Mouse (Mus musculus) embryonic facial prominence, embryonic 12.5 days (tissue): ENCODE results near the gene Taar7d. TPM values are rescaled to one million over a fixed set of nuclear protein-coding genes. Genes with fewer than 3 reads are reported as not detected.

Experiments used
- ATAC-seq: fragments of 200-750 bp; cut with Nextera tagmentation; 2 replicates; pipeline ENCODE4 v1.8.0; 2017; ENCODE audit not compliant: insufficient number of reproducible peaks, insufficient read depth, low FRiP score, low TSS enrichment
- H3K27ac ChIP-seq: fragments of 300-500 bp; sonication (generic); 2 replicates; pipeline ENCODE4 v1.5.1; 2016; ENCODE audit warnings: mild to moderate bottlenecking
- H3K27me3 ChIP-seq: fragments of 300-500 bp; sonication (generic); 2 replicates; pipeline ENCODE4 v1.6.1; 2016; ENCODE audit warnings: mild to moderate bottlenecking, moderate library complexity
- H3K36me3 ChIP-seq: fragments of 300-500 bp; sonication (generic); 2 replicates; pipeline ENCODE4 v1.6.1; 2016; ENCODE audit warnings: mild to moderate bottlenecking
- H3K4me1 ChIP-seq: fragments of 300-500 bp; sonication (generic); 2 replicates; pipeline ENCODE4 v1.6.1; 2016
- H3K4me2 ChIP-seq: fragments of 300-500 bp; sonication (generic); replicated peaks from 2 replicates; pipeline ENCODE4 v1.6.1; 2016; ENCODE audit warnings: mild to moderate bottlenecking, moderate library complexity
- H3K4me3 ChIP-seq: fragments of 300-500 bp; sonication (generic); 2 replicates; pipeline ENCODE4 v1.5.1; 2016; ENCODE audit warnings: mild to moderate bottlenecking
- H3K9ac ChIP-seq: fragments of 300-500 bp; sonication (generic); 2 replicates; pipeline ENCODE4 v1.6.1; 2016; ENCODE audit warnings: mild to moderate bottlenecking, moderate library complexity
- H3K9me3 ChIP-seq: fragments of 300-500 bp; sonication (generic); 2 replicates; pipeline ENCODE4 v1.6.1; 2016; ENCODE audit warnings: mild to moderate bottlenecking, moderate library complexity
- WGBS: fragments of 180-500 bp; shearing (Covaris S2); methylation state at CpG from one replicate; pipeline ENCODE4 v1.1.7; 2016; 5-methylcytosine and 5-hydroxymethylcytosine counted together
- polyA plus RNA-seq: library from polyadenylated mRNA; unstranded; fragments of >200 nt; fragmentation: Nextera tagmentation; extraction: Ambion mirVana; gene quantifications from 2 replicates; pipeline ENCODE4 v1.2.1, GENCODE M21; 2016

Gene Taar7d
- polyA plus RNA-seq = not detected in 2 replicates

- Histone ChIP-seq H3K4me1 (no peaks in the 10 kb centered on the region), H3K27ac (no peak within 1 kb of the TSS), H3K9me3 (no peaks in the 10 kb centered on the region), H3K4me2 (no peak within 1 kb of the TSS), H3K27me3 (no peaks in the 10 kb centered on the region), H3K4me3 (no peak within 1 kb of the TSS), H3K36me3 (no peaks in the 10 kb centered on the region), H3K9ac (no peak within 1 kb of the TSS)
- no peak for ATAC-seq
Measured at GRCm38 (mm10) chr10:24026922-24027321, at the start of gene Taar7d. Gene Taar7d (plus strand): TSS chr10:24027222.

GRCm38 (mm10) chr10:23977958-23978357 is 49.1 kb upstream of the Taar7d start:
- 38% methylated on average over 4 of the region's 4 CpGs for WGBS
- no peak overlapping the region for H3K4me2 ChIP-seq
- H3K9ac ChIP-seq = no peak overlapping the region

GRCm38 (mm10) chr10:23978901-23979705 is 47.9 kb upstream of the Taar7d start:
- Histone ChIP-seq H3K36me3 (no peaks in the 10 kb centered on the region), H3K27me3 (0 out of 2 replicates have a peak, but pooled peaks cover 4% of the 10 kb centered on the region), H3K9me3 (no peaks in the 10 kb centered on the region), H3K4me3 (no peak overlapping the region), H3K9ac (no peak overlapping the region), H3K4me2 (no peak overlapping the region), H3K4me1 (no peaks in the 10 kb centered on the region), H3K27ac (no peak overlapping the region)
- ATAC-seq = no peak; the same call in 1 of the 2 replicates
- 43% methylated on average over 16 of the region's 16 CpGs for WGBS

More at GRCm38 (mm10) chr10:23977958-23978357, 49.1 kb upstream of the Taar7d start:
- no peak overlapping the region for H3K4me3 ChIP-seq
- H3K4me1 ChIP-seq = no peaks in the 10 kb centered on the region
- no peak for ATAC-seq
- no peak overlapping the region for H3K27ac ChIP-seq
- 0 out of 2 replicates have a peak, but pooled peaks cover 4% of the 10 kb centered on the region for H3K27me3 ChIP-seq
- H3K9me3 ChIP-seq = no peaks in the 10 kb centered on the region
- H3K36me3 ChIP-seq = no peaks in the 10 kb centered on the region

GRCm38 (mm10) chr10:23985546-23985945 is 41.5 kb upstream of the Taar7d start, which contains the start of gene Taar6:
Gene Taar6 (minus strand): TSS chr10:23985646.
- Histone ChIP-seq H3K9ac (no peak within 1 kb of the TSS), H3K27ac (no peak within 1 kb of the TSS), H3K36me3 (no peaks in the 10 kb centered on the region), H3K27me3 (no peaks in the 10 kb centered on the region), H3K4me3 (no peak within 1 kb of the TSS), H3K4me1 (no peaks in the 10 kb centered on the region), H3K4me2 (no peak within 1 kb of the TSS), H3K9me3 (no peaks in the 10 kb centered on the region)
- 72% methylated on average over 8 of the region's 8 CpGs for WGBS
- ATAC-seq = no peak

GRCm38 (mm10) chr10:23986419-23986818 is 40.6 kb upstream of the Taar7d start:
- no peak overlapping the region for H3K9ac ChIP-seq
- no peaks in the 10 kb centered on the region for H3K4me1 ChIP-seq
- no peak overlapping the region for H3K27ac ChIP-seq
- no peaks in the 10 kb centered on the region for H3K9me3 ChIP-seq
- no peak for ATAC-seq
- WGBS = 75% methylated on average over 5 of the region's 5 CpGs
- no peak overlapping the region for H3K4me2 ChIP-seq
- no peak overlapping the region for H3K4me3 ChIP-seq
- H3K36me3 ChIP-seq = no peaks in the 10 kb centered on the region
- H3K27me3 ChIP-seq = no peaks in the 10 kb centered on the region

- Histone ChIP-seq H3K27ac (no peak within 1 kb of the TSS), H3K27me3 (no peaks in the 10 kb centered on the region), H3K4me1 (no peaks in the 10 kb centered on the region), H3K9me3 (no peaks in the 10 kb centered on the region), H3K4me2 (no peak within 1 kb of the TSS), H3K9ac (no peak within 1 kb of the TSS), H3K4me3 (no peak within 1 kb of the TSS), H3K36me3 (no peaks in the 10 kb centered on the region)
- 90% methylated on average over 3 of the region's 3 CpGs for WGBS
- no peak for ATAC-seq
Measured at GRCm38 (mm10) chr10:23993381-23993780, 33.6 kb upstream of the Taar7d start, which contains the start of gene Taar7a. Gene Taar7a (minus strand): TSS chr10:23993481.

- no peaks in the 10 kb centered on the region for H3K27me3 ChIP-seq
- H3K36me3 ChIP-seq = no peaks in the 10 kb centered on the region
- H3K9me3 ChIP-seq = no peaks in the 10 kb centered on the region
- no peak within 1 kb of the TSS for H3K9ac ChIP-seq
- no peak within 1 kb of the TSS for H3K4me2 ChIP-seq
- WGBS = 76% methylated on average over 1 of the region's 1 CpGs
- H3K4me1 ChIP-seq = no peaks in the 10 kb centered on the region
- no peak within 1 kb of the TSS for H3K4me3 ChIP-seq
- ATAC-seq = no peak
- no peak within 1 kb of the TSS for H3K27ac ChIP-seq
Measured at GRCm38 (mm10) chr10:23999639-24000038, 27.4 kb upstream of the Taar7d start, which contains the start of gene Taar7b. Gene Taar7b (plus strand): TSS chr10:23999939.

- 68% methylated on average over 1 of the region's 1 CpGs for WGBS
- Histone ChIP-seq H3K4me2 (no peak overlapping the region), H3K9ac (no peak overlapping the region), H3K4me3 (no peak overlapping the region), H3K27ac (no peak overlapping the region), H3K27me3 (no peaks in the 10 kb centered on the region), H3K9me3 (no peaks in the 10 kb centered on the region), H3K36me3 (no peaks in the 10 kb centered on the region), H3K4me1 (no peaks in the 10 kb centered on the region)
- ATAC-seq = no peak
Measured at GRCm38 (mm10) chr10:24006442-24006841, 20.6 kb upstream of the Taar7d start.

- H3K27me3 ChIP-seq = no peaks in the 10 kb centered on the region
- H3K4me1 ChIP-seq = no peaks in the 10 kb centered on the region
- H3K27ac ChIP-seq = no peak overlapping the region
- H3K4me3 ChIP-seq = no peak overlapping the region
- H3K36me3 ChIP-seq = no peaks in the 10 kb centered on the region
- no peaks in the 10 kb centered on the region for H3K9me3 ChIP-seq
- WGBS = 48% methylated on average over 2 of the region's 2 CpGs
- no peak overlapping the region for H3K4me2 ChIP-seq
- no peak for ATAC-seq
- no peak overlapping the region for H3K9ac ChIP-seq
Measured at GRCm38 (mm10) chr10:24007034-24007433, 20.0 kb upstream of the Taar7d start.

- 84% methylated on average over 1 of the region's 1 CpGs for WGBS
- H3K9ac ChIP-seq = no peak overlapping the region
- ATAC-seq = no peak
Measured at GRCm38 (mm10) chr10:24008143-24008542, 18.9 kb upstream of the Taar7d start.

GRCm38 (mm10) chr10:24031347-24031746 is 4.3 kb downstream of the Taar7d start:
- H3K4me3 ChIP-seq = no peak overlapping the region
- H3K9ac ChIP-seq = no peak overlapping the region
- H3K9me3 ChIP-seq = no peaks in the 10 kb centered on the region
- no peaks in the 10 kb centered on the region for H3K4me1 ChIP-seq
- H3K4me2 ChIP-seq = no peak overlapping the region
- H3K27me3 ChIP-seq = no peaks in the 10 kb centered on the region
- H3K27ac ChIP-seq = no peak overlapping the region
- no peak for ATAC-seq
- H3K36me3 ChIP-seq = no peaks in the 10 kb centered on the region

More at GRCm38 (mm10) chr10:24008143-24008542, 18.9 kb upstream of the Taar7d start:
- Histone ChIP-seq H3K4me3 (no peak overlapping the region), H3K36me3 (no peaks in the 10 kb centered on the region), H3K4me1 (no peaks in the 10 kb centered on the region), H3K27ac (no peak overlapping the region), H3K4me2 (no peak overlapping the region), H3K27me3 (no peaks in the 10 kb centered on the region), H3K9me3 (no peaks in the 10 kb centered on the region)

- no peak for ATAC-seq
- no peak within 1 kb of the TSS for H3K4me2 ChIP-seq
- no peaks in the 10 kb centered on the region for H3K9me3 ChIP-seq
- no peak within 1 kb of the TSS for H3K4me3 ChIP-seq
- 85% methylated on average over 2 of the region's 2 CpGs for WGBS
- H3K4me1 ChIP-seq = no peaks in the 10 kb centered on the region
- H3K36me3 ChIP-seq = no peaks in the 10 kb centered on the region
- no peak within 1 kb of the TSS for H3K27ac ChIP-seq
- H3K9ac ChIP-seq = no peak within 1 kb of the TSS
- no peaks in the 10 kb centered on the region for H3K27me3 ChIP-seq
Measured at GRCm38 (mm10) chr10:24037314-24037713, 10.3 kb downstream of the Taar7d start, which contains the start of gene Taar7e. Gene Taar7e (plus strand): TSS chr10:24037614.
